Mouse (Mus musculus) liver, embryonic 14.5 days (tissue): ENCODE results near the gene Olfr1324. TPM values are rescaled to one million over a fixed set of nuclear protein-coding genes. Genes with fewer than 3 reads are reported as not detected.
"Not testable (repeated sequence)": the region's sequence is repeated elsewhere in the genome, so short reads cannot be mapped to it uniquely, and the experiment has no call there.

Experiments used
- ATAC-seq: fragments of 200-750 bp; cut with Nextera tagmentation; 2 replicates; pipeline ENCODE4 v1.8.0; 2017; ENCODE audit warnings: moderate number of reproducible peaks, mild to moderate bottlenecking, moderate library complexity; ENCODE audit not compliant: insufficient read depth
- DNase-seq, 3 experiments: peaks; one replicate each; pipeline ENCODE4 v3.0.0-alpha.2; 2012 to 2013; ENCODE audit warnings: low read depth in 3 of 3, low spot score in 3 of 3
- H3K27ac ChIP-seq: fragments of 300-500 bp; sonication (generic); 2 replicates; pipeline ENCODE4 v1.5.1; 2014; ENCODE audit warnings: moderate library complexity, mild to moderate bottlenecking, control low read depth, inconsistent platforms
- H3K27me3 ChIP-seq: fragments of 300-500 bp; sonication (generic); 2 replicates; pipeline ENCODE4 v1.6.1; 2014; ENCODE audit warnings: mild to moderate bottlenecking, low read length, moderate library complexity; ENCODE audit not compliant: control insufficient read depth, insufficient read depth
- H3K36me3 ChIP-seq: fragments of 300-500 bp; sonication (generic); replicated peaks from 2 replicates; pipeline ENCODE4 v1.6.1; 2014; ENCODE audit warnings: low read depth; ENCODE audit not compliant: control insufficient read depth, insufficient read depth
- H3K4me1 ChIP-seq, 2 experiments: fragments of 200-500 bp in 1 of 2; fragments of 300-500 bp in 1 of 2; sonication (generic) in 1 of 2; replicated peaks; 2 replicates each; pipeline ENCODE4 v1.6.1; 2012 to 2014; ENCODE audit warnings: antibody characterized with exemption in 1 of 2, inconsistent platforms in 1 of 2, low read length in 1 of 2; ENCODE audit not compliant: control insufficient read depth in 2 of 2, insufficient read depth in 2 of 2
- H3K4me2 ChIP-seq: fragments of 300-500 bp; sonication (generic); 2 replicates; pipeline ENCODE4 v1.6.1; 2014; ENCODE audit warnings: low read depth, mild to moderate bottlenecking, control low read depth, moderate library complexity
- H3K4me3 ChIP-seq, 2 experiments: fragments of 200-500 bp in 1 of 2; fragments of 300-500 bp in 1 of 2; sonication (generic) in 1 of 2; 2 replicates each; pipeline ENCODE4 v1.5.1; 2012 to 2014; ENCODE audit warnings: low read depth in 2 of 2, low read length in 2 of 2, mild to moderate bottlenecking in 2 of 2, control low read depth in 1 of 2, inconsistent platforms in 1 of 2, moderate library complexity in 1 of 2; ENCODE audit not compliant: insufficient read depth in 1 of 2
- H3K9ac ChIP-seq: fragments of 300-500 bp; sonication (generic); replicated peaks from 2 replicates; pipeline ENCODE4 v1.6.1; 2014; ENCODE audit warnings: mild to moderate bottlenecking, control low read depth, moderate library complexity
- H3K9me3 ChIP-seq: fragments of 300-500 bp; sonication (generic); 2 replicates; pipeline ENCODE4 v1.6.1; 2016; ENCODE audit warnings: low read length, mixed read lengths; ENCODE audit not compliant: control insufficient read depth
- CTCF ChIP-seq: IDR thresholded peaks from 2 replicates; pipeline ENCODE4 v1.5.1; 2016; ENCODE audit warnings: antibody characterized with exemption, low read depth, control low read depth
- EP300 ChIP-seq: IDR thresholded peaks from 2 replicates; pipeline ENCODE4 v1.6.1; 2016; ENCODE audit warnings: antibody characterized with exemption, low read depth
- WGBS: fragments of 180-500 bp; shearing (Covaris S2); extraction: QIAGEN DNeasy Blood & Tissue Kit; methylation state at CpG from one replicate; pipeline ENCODE4 v1.1.7; 2014; ENCODE audit not compliant: insufficient replicate concordance; 5-methylcytosine and 5-hydroxymethylcytosine counted together
- polyA plus RNA-seq, 2 experiments: library from polyadenylated mRNA; depleted of rRNA in 1 of 2; stranded (reverse) in 1 of 2; unstranded in 1 of 2; fragments of >200 nt; fragmentation: Nextera tagmentation in 1 of 2; extraction: Ambion mirVana in 1 of 2; gene quantifications; 2 replicates each; pipeline versions ENCODE4 v1.2.1 to v1.2.3; 2012 to 2014

Gene Olfr1324
- polyA plus RNA-seq (2012; rRNA removed) (not detected in 2 replicates), polyA plus RNA-seq (2014; fragmentation: Nextera tagmentation; extraction: Ambion mirVana) (not detected in 2 replicates)

- Histone ChIP-seq H3K4me3 (no peak within 1 kb of the TSS), H3K27me3 (no peaks in the 10 kb centered on the region), H3K9ac (no peak within 1 kb of the TSS), H3K9me3 (no peaks in the 10 kb centered on the region), H3K4me1 (no peaks in the 10 kb centered on the region), H3K4me2 (no peak within 1 kb of the TSS), H3K36me3 (no peaks in the 10 kb centered on the region), H3K27ac (no peak within 1 kb of the TSS)
- no peak for ATAC-seq
- DNase-seq = no peak
- WGBS = 46% methylated on average over 1 of the region's 1 CpGs
- TF ChIP-seq CTCF = no peak
Observed at GRCm38 (mm10) chrX:50428398-50428797, at the start of gene Olfr1324. Gene Olfr1324 (minus strand): TSS chrX:50428498.

DNA sequence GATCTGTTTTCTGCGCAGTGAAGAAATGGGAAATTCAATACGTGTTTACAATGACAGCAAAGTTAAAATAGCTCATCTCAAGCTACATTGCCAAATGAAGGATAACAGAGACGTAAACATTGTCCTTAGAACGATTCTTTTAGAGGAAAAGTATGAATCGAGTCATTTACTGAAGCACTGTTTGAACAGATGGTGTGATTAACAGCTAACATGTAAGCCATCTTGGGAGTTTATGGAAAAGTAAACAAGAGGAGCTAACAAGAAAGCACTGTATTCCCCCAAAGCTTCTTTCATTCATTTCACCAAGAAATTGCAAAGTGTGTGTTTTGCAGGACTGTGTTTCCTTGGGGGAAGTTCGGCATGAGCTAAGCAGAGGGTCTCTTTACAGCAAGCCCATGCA, 42.0 kb upstream of the Olfr1324 start:
- not testable (repeated sequence) for H3K4me1 ChIP-seq, H3K4me3 ChIP-seq, H3K27ac ChIP-seq, H3K9ac ChIP-seq, ATAC-seq, DNase-seq, H3K4me2 ChIP-seq, H3K36me3 ChIP-seq, H3K9me3 ChIP-seq, H3K27me3 ChIP-seq
- 53% methylated on average over 6 of the region's 6 CpGs for WGBS

DNA sequence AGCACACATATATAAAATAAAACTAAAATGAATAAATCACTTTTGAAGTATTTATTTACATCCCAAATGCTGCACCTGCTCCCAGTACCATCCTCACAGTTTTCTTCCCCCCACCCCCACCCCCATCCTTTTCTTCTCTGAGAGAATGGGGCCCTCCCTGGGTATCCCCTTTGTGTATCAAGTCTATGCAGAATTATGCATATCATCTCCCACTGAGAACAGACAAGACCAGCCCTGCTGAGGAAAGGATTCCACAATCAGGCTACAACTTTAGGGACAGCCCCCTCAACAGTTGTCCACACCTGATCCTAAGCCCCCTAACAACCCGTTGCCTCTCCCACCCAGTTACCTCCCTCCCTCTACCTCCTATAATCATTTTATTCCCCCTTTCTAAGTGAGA, 27.8 kb upstream of the Olfr1324 start:
- no peak for DNase-seq
- Histone ChIP-seq H3K4me1 (no peaks in the 10 kb centered on the region), H3K27me3 (no peaks in the 10 kb centered on the region), H3K4me2 (no peak overlapping the region), H3K9ac (no peak overlapping the region), H3K36me3 (no peaks in the 10 kb centered on the region), H3K4me3 (no peak overlapping the region), H3K9me3 (no peaks in the 10 kb centered on the region), H3K27ac (no peak overlapping the region)
- 18% methylated on average over 1 of the region's 1 CpGs for WGBS
- TF ChIP-seq CTCF = no peak
- no peak for TF ChIP-seq EP300
- ATAC-seq = no peak

DNA sequence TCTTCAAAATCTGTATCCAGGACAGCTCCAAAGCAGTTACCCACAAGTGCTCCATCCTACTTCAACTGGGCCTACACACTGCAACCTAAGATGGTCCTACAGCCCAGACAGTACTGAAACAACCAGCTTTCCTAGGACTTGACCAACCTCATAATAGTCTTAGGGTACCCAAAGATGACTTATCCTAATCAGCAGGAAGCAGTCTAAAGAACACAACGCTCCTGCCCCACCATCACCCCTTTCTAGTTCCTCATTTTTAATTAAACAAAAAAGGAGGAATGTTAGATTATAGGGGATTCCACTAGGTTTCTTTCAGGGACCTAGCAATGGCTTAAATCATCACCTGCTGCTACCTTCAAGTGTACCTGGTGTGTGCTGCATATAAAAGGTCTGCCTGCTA, 15.1 kb upstream of the Olfr1324 start:
- no peak overlapping the region for H3K27ac ChIP-seq
- no peak overlapping the region for H3K4me2 ChIP-seq
- ATAC-seq (no peak), DNase-seq (no peak)
- H3K36me3 ChIP-seq = no peaks in the 10 kb centered on the region
- no peaks in the 10 kb centered on the region for H3K9me3 ChIP-seq
- no peaks in the 10 kb centered on the region for H3K4me1 ChIP-seq
- no peak overlapping the region for H3K4me3 ChIP-seq
- TF ChIP-seq CTCF (no peak), EP300 (no peak)
- no peak overlapping the region for H3K9ac ChIP-seq
- no peaks in the 10 kb centered on the region for H3K27me3 ChIP-seq
- 57% methylated on average over 1 of the region's 1 CpGs for WGBS

- ATAC-seq (no peak), DNase-seq (no peak)
- Histone ChIP-seq H3K9ac (no peak overlapping the region), H3K36me3 (no peaks in the 10 kb centered on the region), H3K4me1 (no peaks in the 10 kb centered on the region), H3K4me3 (no peak overlapping the region), H3K27me3 (no peaks in the 10 kb centered on the region), H3K9me3 (no peaks in the 10 kb centered on the region), H3K27ac (no peak overlapping the region), H3K4me2 (no peak overlapping the region)
- TF ChIP-seq EP300 (no peak), CTCF (no peak)
- 79% methylated on average over 1 of the region's 1 CpGs for WGBS
Observed at GRCm38 (mm10) chrX:50442696-50443095, 14.4 kb upstream of the Olfr1324 start.

DNA sequence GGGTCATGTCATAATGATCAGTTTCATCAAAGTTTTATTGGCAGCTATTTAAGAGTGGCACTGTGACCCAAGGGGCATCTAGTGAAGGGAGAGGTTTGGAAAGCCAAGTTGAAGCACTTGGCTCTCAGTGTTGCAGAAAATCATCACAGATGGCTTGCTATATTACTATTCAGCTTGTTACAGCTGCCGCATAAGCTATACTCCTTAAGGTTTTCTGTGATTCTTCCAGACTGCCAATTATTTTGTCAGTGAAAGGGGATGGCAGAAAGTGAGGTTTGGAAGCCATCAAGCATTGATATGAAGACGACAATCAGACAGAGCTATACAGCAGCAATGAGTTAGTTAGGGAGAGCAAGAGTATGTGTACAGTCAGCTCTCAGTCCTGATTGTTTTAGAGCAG, 4.2 kb upstream of the Olfr1324 start:
- DNase-seq (no peak), ATAC-seq (no peak)
- H3K9me3 ChIP-seq = no peaks in the 10 kb centered on the region
- no peak overlapping the region for H3K27ac ChIP-seq
- no peaks in the 10 kb centered on the region for H3K27me3 ChIP-seq
- no peak overlapping the region for H3K4me3 ChIP-seq
- no peak overlapping the region for H3K9ac ChIP-seq
- WGBS = 56% methylated on average over 2 of the region's 2 CpGs
- no peaks in the 10 kb centered on the region for H3K4me1 ChIP-seq
- no peak overlapping the region for H3K4me2 ChIP-seq
- no peaks in the 10 kb centered on the region for H3K36me3 ChIP-seq
- no peak for TF ChIP-seq CTCF
- TF ChIP-seq EP300 = no peak
